Mouse (Mus musculus): ENCODE data around the gene Flvcr2.

- TF ChIP-seq CTCF (IDR thresholded peaks at IDR 0.05) (no peak), EP300 (IDR thresholded peaks at IDR 0.05; ENCODE audit: insufficient read depth, low read depth, low read length) (no peak), POLR2A (IDR thresholded peaks at IDR 0.05; ENCODE audit: insufficient read depth, low read depth, low read length) (no peak)
Measured at GRCm38 (mm10) chr12:85811676-85812075, 65.3 kb downstream of the Flvcr2 start.

All from heart, adult 2 months (tissue).